Mouse (Mus musculus) left cerebral cortex, postnatal 36 days (tissue): ENCODE data around the gene Aes. TPM values are rescaled to one million over a fixed set of nuclear protein-coding genes. Genes with fewer than 3 reads are reported as not detected.

ENCODE experiments used
- DNase-seq, 2 experiments: peaks; one replicate each; pipeline ENCODE4 v3.0.0; 2021 to 2022; ENCODE audit warnings: low spot score in 2 of 2, mixed read lengths in 1 of 2
- intact Hi-C: fragments of 180-260 bp; cut with DNase I; formaldehyde crosslinking; loops from one replicate; pipeline ENCODE4 v1.15.1; 2025
- total RNA-seq, 2 experiments: library from RNA; stranded (reverse); gene quantifications; 2 replicates each; pipeline ENCODE4 v1.2.3; 2021

Aes gene
- total RNA-seq = 100 to 1,000 TPM; 652 to 731 TPM

DNA sequence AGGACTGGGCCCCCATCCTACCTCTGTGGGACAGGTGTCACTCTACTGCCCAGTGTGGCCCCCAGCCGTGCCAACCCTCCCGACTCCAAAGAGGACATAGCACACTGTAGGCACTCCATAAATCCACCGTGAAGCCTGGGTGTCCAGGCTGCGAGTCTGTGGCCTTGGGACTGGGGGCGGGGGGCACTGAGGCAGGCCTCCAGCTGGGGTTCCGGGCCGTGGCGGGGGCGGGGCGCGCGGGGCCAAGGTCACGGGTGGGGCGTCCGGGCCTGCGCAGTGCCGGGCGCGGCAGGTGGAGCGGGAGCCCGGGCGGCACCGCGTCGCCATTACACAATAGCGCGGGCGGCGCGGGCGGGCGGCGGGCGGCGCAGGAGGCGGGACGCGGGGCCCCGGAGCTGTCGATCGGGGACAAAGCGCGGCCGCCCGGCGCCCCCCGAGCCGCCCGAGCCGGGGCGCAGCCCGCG, at the start of gene Aes:
Gene Aes, plus strand, starts transcription at position 326 of the 464 bp plus-strand sequence.
- peak; percentile 77 to 81 for DNase-seq
- intact Hi-C loops = no loop called here

DNA sequence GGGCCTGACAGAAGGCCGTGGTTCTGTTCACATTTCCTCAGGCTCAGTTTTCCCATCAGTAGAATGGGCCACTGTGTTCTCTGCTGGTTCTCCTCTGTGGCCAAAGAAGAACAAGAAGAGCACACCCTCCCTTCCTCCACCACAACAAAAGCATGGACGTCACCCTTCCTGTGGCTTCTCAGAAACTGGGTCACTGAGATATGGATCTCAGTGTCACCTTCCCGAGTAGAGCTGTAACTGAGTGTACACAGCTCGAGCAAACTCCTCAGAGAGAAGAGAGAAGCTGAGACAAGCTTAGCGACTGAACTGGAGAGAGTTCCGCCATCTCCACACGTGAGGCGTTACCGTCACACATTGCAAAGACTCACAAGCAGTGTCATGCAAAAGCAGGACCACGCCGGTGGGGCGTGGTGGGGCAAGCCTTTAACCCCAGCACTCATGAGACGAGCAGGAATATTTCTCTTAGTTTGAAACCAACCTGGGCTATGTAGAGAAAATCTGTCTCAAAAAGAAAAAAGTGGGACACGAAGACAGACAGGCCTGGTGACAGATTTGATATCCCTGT, 49.0 kb upstream of the Aes start:
- DNase-seq = no peak
- intact Hi-C loops = no loop called here

DNA sequence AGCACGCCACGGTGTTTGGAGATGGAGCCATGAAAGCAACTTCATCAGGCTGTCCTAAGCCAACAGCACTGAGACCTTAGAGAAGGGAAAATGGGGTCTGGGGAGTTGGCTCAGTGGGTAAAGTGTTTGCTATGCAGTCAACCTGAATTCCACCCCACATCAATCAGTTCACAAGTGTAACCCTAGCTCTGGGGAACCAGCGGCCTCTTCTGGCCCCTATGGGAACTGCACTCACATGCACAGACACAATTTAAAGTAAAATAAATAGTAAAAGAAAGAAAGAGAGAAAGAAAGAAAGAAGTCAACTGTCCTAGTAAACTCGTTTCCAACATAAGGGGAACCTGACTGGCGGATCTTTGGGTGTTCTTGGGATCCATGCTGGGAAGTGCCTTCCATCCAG, 45.5 kb upstream of the Aes start:
- no peak for DNase-seq

DNA sequence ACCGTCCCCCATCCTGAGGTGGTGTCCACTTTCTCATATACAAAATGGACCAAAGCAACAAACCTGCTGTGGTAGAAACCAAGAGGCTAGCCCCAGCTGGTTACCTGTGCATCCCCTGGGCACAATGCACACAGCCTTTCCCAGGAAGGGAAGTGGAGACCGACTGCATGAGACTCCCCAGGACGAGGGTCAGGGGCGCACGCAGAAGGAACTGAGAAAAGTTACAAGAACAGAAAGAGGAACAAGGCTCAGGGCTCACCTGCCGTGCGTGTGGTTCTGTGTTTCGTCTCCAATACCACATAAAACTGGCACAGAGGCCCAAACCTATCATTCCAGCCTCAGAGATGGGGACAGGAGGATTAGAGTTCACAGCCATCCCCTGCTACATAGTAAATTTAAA, 42.1 kb upstream of the Aes start:
- intact Hi-C loops = loop anchor here (5.0 kb wide), 1 partner anchor 35 kb away; no protein-coding TSS in a partner anchor
- no peak for DNase-seq

More for the DNA sequence above, 45.5 kb upstream of the Aes start:
- intact Hi-C loops = no loop called here

DNA sequence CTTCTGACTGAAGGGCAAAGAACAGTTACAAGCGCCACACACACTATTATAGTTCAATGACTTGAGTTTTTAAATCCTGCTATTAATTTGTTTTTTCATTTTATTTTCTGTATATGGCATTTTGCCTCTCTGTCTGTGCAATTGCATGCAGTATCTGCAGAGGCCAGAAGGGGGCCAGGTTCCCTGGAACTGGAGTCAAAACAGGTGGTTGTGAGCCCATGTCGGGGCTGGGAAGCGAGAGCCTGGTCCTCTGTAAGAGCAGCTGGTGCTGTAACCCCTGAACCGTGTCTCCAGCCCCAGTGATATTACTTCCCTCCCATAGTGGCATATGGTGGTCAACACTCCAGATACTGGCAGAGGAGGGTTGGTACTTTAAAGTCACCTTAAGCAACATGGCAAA, 40.7 kb upstream of the Aes start:
- intact Hi-C loops = loop anchor here (5.0 kb wide), 1 partner anchor 34 kb away; no protein-coding TSS in a partner anchor
- peak in 1 of 2 experiments; percentile 46 for DNase-seq

DNA sequence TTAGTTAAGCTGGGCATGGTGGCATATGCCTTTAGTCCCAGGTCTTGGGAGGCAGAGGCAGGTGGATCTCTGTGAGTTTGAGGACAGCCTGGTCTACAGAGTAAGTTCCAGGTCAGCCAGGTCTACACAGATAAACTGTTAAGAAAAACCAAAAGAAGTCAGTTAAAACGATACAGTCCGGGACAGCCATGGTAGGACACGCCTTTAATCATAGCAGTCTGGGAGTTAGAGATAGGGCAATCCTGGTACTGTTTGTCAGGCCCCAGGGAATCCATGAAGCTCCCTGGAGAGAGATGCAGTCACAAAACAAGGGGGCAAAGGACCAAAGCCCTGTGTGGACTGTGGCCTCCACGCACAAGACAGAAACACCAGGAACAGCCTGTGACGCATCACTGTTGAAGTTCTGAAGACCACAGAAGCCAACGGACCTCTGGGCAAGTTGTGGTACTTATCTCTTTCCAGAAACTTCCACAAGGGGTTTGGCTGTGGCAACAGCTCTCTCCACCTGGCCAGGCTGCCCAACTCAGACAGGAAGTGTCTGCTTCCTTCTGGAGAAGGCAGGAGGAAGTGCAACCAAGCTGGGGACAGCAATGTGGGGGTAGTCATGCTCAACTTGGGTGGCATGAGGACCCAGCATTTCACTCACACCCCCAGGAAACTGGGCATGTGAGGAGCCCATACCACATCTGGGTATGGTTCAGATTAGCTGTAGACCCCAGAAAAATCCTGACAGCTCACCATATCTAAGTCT, 39.9 kb upstream of the Aes start:
- no peak for DNase-seq
- intact Hi-C loops = loop anchor here (5.0 kb wide), 1 partner anchor 33 kb away; no protein-coding TSS in a partner anchor

DNA sequence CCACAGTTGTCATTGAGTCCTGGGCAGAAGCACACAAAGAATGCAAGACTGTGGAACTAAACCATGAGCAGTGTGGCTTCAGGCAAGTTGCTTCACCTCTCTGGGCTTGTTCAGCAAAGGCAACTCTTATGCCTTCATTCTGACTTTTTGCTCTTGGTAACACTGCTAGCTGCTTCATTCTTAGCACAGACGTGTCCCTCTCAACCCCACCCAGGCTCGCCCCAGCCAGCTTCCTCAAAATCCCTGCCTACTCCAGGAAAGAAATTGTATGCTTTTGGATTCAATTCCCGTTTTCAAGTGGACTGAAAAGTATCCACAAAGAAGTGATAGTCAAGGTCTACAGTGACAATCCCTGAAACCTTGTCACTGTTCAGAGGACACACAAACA, 39.3 kb upstream of the Aes start:
- no peak for DNase-seq
- intact Hi-C loops = loop anchor here (5.0 kb wide), 1 partner anchor 32 kb away; no protein-coding TSS in a partner anchor

DNA sequence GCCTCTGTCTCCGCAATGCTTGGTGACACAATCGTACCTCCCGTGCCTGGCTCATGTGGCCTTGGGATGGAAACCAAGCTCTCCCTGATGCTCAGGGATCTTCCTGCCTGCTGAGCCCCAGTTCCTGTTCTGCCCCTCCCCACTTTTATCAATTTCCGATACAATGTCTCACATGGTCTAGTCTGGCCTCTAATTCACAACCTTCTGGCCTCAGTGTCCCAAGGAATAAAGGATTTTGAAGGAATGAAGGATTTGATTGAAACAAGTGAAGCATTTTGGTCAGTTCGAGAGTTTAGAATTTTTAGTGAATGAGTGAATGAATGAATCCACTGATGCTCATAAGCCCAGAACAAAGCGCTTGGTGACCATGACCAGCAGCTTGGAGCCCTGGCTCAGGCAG, 36.1 kb upstream of the Aes start:
- DNase-seq = no peak
- intact Hi-C loops = no loop called here

DNA sequence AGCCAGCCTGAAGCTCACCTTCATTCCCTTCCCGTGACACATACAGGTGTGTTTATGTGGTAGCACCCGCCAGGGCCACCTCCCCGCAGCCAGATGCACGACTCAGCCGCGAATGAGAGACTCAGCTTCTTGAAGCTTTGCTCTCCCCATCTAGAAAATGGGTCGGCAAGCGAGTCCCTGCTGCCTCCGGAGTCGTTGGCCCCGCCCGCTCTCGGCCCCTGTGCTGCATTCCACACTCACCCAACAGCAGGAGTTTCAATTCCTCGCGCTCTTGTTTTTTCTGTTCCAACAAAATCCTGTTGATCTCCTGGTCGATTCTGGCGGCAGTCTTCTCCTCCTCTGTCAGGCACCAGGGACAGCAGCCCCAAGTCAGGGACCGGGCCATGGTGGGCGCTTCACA, 35.7 kb upstream of the Aes start:
- intact Hi-C loops = no loop called here
- DNase-seq = no peak

DNA sequence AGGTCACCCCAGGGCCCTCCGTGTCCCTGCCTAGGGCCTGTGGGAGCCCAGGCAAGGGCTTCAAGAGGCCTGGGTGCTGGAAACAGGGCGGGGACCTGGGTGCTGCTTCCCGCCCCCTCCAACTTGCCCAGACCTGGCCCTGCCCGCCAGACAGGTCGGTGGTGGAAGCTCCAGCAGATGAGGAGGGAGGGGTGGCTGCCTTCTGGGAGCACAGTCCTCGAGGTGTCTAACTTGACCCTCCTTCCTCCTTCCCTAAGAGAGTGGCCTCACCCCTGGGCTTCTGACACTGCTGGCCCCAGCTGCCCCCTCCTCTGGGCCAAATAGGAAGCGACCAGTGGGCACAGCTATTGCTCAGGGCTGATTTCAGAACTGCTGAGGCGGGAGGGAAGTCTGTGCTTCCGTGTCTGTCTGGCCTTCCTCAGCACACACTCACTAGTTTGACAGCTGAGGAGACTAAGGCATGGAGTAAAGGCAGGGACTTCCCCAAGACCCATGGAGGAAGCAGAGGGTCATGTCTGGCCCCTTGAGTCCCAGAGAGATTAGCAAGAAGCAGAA, 35.2 kb upstream of the Aes start, which contains the start of gene Gna15:
Gene Gna15, minus strand, starts transcription at position 175 of the 555 bp plus-strand sequence.
- DNase-seq = no peak
- intact Hi-C loops = no loop called here

DNA sequence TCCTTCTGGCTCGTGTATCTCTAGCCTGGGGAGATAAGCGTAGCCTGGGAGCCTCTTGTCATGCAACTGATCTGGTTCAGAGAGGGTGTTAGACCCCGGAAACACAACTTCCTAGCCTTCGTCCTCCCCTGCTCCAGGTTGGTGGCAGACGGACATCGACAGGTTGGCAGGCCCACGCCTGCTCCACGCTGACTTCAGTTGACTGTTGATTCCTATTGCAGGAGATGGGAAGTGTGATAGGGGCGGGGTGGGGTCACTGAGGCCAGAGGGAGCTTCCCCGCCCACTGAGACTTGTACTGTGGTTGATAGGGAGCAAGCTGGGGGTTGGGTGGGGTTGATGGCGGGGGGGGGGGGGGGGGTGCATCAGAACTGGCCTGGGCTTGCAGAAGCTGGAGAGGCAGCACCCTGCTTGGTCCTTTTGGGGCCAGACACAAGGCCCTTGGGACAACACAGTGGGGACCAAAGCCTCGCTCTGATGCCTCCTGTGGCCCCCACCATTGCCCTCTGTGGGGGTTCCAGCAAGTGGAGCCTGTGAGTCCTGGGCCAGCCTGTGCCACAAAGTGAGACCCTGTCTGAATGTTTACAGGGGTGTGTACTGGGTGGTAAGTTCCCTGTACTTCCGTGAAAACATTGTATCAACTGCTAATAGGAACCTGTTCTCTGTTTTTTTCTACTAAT, 34.1 kb upstream of the Aes start:
- intact Hi-C loops = no loop called here
- DNase-seq = no peak

DNA sequence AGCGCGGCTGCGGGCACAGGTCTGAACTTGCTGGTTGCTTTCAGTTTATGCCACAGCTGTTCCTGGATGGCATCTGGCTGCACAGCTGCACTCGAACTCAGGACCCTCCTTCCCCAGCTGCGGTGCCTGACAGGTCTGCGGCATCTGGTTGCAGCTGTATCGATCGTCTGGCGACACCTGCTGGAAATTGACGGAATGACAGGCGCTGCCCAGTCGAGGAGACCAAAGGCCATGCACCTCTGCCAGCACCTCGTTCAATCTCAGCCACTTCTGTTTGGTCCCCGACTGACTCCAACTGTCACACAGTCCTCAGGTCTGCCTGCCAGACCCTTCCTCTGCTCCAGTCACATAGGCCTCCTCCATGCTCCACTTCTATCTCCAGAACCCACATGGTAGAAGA, 32.5 kb upstream of the Aes start:
- DNase-seq = peak; percentile 51 to 61
- intact Hi-C loops = no loop called here

DNA sequence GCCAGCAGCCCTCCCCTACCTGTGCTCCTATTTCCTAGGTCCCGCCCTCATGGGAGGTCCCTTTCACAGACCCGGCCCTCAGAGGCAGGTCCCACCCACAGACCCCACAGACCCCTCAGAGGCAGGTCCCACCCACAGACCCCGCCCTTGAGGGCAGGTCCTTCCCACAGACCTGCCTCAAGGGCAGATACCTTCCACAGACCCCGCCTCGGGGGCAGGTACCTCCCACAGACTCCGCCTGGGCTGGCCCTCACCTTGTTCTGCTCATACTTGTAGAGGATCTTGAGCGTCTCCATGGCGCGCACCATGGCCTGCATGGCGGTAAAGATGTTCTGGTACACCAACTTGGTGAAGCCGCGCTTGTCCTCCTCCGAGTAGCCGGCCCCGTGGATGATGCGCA, 24.5 kb upstream of the Aes start:
- intact Hi-C loops = no loop called here
- no peak for DNase-seq

DNA sequence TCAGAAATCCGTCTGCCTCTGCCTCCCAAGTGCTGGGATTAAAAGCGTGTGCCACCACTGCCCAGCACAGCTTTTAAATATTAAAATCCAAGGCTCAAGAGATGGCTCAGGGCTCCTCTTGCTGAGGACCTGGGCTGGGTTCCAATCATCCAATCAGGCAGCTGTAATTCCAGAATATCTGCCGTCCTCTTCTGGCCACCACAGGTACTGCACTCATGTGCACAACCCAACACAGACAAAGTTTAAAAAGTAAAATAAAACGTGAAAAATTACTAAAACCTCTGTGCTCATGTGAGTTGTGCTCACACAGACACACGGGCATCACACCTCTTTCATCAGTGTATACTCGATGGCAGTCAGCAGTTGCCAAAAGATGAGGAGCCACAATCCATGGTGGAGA, 22.6 kb upstream of the Aes start:
- intact Hi-C loops = no loop called here
- no peak for DNase-seq

DNA sequence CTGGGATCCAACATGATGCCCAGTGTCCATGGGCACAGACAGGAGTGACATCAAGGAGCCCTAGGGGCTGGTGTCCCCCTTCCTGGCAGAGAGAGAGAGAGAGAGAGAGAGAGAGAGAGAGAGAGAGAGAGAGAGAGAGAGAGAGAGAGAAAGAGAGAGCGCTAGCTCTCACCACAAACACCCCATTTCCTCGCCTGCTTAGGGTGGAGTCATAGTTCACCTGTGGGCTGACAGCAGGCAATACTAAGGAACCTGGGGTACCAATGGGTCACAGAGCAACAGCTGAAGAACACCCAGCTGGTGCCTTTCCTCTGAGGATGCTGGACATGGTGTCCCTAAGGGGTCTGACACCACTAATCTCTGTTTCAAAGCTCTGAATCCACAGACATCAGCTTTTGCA, 21.9 kb upstream of the Aes start:
- intact Hi-C loops = no loop called here
- no peak for DNase-seq

DNA sequence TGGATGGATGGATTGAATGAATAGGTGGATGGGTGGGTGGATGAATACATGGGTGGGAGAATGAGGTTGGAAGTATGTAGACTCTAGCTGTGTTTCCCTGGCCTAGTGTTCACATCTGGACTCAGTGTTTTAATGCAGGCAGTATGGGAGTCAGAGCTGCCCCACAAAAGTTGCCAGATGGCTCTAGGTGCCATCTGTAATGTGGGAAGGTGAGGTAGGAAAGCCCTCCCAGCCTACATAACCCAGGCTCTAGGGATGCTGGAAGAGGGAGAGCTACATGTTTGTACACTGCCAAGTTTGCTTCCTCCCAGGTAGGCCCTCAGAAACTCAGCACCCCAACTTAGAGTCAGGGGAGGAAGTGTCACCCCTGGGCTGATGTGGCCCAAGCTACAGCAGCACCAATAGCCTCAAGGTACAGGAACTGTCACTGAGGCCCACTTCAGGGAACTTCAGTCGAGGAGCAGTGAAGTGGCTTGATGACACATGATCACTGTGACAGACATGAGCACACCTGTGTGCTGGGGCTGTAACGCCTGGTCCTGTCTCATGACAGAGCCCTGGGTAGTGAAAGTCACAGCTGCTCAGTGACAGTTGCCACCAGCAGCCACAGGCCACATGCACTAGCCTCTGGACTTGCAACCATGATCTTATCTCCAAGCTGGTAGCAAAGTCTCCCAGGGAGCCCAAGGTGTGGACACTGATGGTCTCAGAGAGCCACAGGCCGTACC, 20.8 kb upstream of the Aes start:
- intact Hi-C loops = no loop called here
- no peak for DNase-seq

DNA sequence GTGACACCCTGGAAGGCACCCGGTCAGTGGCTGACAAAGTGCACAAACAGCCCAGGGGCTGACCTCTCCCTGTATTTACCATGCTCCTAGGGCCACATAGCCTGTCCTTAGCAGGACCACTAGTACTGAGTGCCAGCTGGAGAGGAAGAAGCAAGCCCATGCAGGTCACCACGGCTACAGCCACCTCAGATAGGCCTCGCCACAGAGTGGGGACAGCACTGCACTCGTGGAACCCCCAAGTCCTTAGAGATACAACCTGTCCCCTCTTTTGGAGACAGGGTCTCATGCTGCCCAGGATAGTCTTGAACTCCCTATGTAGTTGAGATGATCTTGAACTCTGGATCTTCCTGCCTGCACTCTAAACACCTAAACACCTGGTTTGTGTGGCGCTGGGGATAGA, 17.9 kb upstream of the Aes start:
- intact Hi-C loops = no loop called here
- DNase-seq = no peak

DNA sequence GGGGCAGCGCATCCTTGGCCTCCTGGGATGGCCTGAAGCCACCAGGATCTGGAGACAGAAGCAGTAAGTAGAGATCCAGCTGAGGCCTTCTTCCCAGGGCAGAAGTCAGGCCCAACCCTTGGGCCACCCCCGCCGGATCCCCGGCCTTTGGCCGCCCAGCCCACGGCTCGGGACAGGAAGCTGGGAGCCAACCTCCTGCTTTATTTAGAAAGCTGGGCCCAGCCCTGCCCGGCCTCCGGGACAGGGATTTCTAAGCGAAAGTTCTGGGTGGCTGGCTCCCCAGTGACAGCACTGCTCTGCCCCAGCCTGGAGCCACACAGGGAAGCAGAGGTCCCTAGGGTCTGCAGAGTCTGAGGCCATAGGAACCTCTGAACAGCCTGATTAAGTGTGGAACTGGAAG, 17.5 kb upstream of the Aes start:
- intact Hi-C loops = no loop called here
- no peak for DNase-seq

DNA sequence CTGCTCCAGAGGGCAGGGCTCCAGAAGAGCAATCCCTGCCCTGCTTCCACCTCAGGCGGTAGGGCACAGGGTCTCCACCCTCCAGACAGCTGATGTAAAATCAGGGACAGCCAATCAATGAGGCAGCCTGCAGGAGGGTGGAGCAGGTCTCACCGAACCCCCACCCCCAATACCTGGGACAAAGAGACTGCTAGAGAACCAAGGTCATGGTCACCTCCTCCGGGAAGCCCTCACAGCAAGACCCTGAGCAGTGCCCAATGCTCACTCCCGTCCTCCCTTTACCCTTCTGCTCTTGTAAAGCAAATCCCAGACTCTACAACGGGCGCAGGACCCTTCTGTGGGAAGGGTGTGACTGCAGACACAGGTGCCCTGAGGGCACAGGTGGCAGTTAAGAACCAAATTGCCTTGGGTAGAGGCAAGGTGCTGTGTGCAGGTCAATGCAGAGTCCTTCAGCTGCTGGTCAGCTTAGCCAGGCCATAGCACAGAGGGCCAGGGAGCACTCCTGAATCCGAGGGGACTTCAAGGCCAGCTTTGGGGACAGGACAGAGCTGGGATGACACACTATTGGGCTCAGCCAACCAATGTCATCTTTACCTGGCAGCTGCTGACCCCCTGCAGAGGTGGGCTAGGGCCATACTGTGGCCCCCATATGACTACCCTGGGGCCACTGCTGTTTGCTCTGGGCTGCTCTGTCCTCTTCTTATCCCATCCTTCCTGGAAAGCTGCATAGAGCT, 16.4 kb upstream of the Aes start:
- intact Hi-C loops = no loop called here
- no peak for DNase-seq
